Mouse (Mus musculus): ENCODE measurements around the gene Usp35.

Usp35 gene

GRCm38 (mm10) chr7:97331726-97332666 is at the start of gene Usp35, which contains the start of gene Kctd21:
Usp35 (minus strand) TSS chr7:97332020.
Kctd21 (plus strand) TSS chr7:97332327.
- in situ Hi-C loops (cut with MboI; ENCODE audit: low pct_unique_long_range_greater_than_20kb in 1 of 2, low sequenced_read_pairs in 2 of 2, unreplicated experiment in 1 of 2), result no loop called here

- in situ Hi-C loops (cut with MboI; ENCODE audit: low pct_unique_long_range_greater_than_20kb in 1 of 2, low sequenced_read_pairs in 2 of 2, unreplicated experiment in 1 of 2), result no loop called here
These were observed 48.8 kb upstream of the Usp35 start for GRCm38 (mm10) chr7:97380500-97381123.

GRCm38 (mm10) chr7:97379304-97379703 is 47.5 kb upstream of the Usp35 start:
- in situ Hi-C loops (cut with MboI; ENCODE audit: low pct_unique_long_range_greater_than_20kb in 1 of 2, low sequenced_read_pairs in 2 of 2, unreplicated experiment in 1 of 2), result no loop called here

GRCm38 (mm10) chr7:97375906-97376305 is 44.1 kb upstream of the Usp35 start:
- in situ Hi-C loops (cut with MboI; ENCODE audit: low pct_unique_long_range_greater_than_20kb in 1 of 2, low sequenced_read_pairs in 2 of 2, unreplicated experiment in 1 of 2), result no loop called here

- in situ Hi-C loops (cut with MboI; ENCODE audit: low pct_unique_long_range_greater_than_20kb in 1 of 2, low sequenced_read_pairs in 2 of 2, unreplicated experiment in 1 of 2), result no loop called here
These were observed 43.3 kb upstream of the Usp35 start for GRCm38 (mm10) chr7:97375101-97375500.

GRCm38 (mm10) chr7:97365887-97366286 is 34.1 kb upstream of the Usp35 start:
- in situ Hi-C loops (cut with MboI; ENCODE audit: low pct_unique_long_range_greater_than_20kb in 1 of 2, low sequenced_read_pairs in 2 of 2, unreplicated experiment in 1 of 2), result no loop called here

- in situ Hi-C loops (cut with MboI; ENCODE audit: low pct_unique_long_range_greater_than_20kb in 1 of 2, low sequenced_read_pairs in 2 of 2, unreplicated experiment in 1 of 2), result no loop called here
These were observed 29.6 kb upstream of the Usp35 start for GRCm38 (mm10) chr7:97361467-97361866.

- in situ Hi-C loops (cut with MboI; ENCODE audit: low pct_unique_long_range_greater_than_20kb in 1 of 2, low sequenced_read_pairs in 2 of 2, unreplicated experiment in 1 of 2), result no loop called here
These were observed 29.1 kb upstream of the Usp35 start for GRCm38 (mm10) chr7:97360955-97361354.

- in situ Hi-C loops (cut with MboI; ENCODE audit: low pct_unique_long_range_greater_than_20kb in 1 of 2, low sequenced_read_pairs in 2 of 2, unreplicated experiment in 1 of 2), result no loop called here
These were observed 28.3 kb upstream of the Usp35 start for GRCm38 (mm10) chr7:97360166-97360565.

GRCm38 (mm10) chr7:97358347-97358746 is 26.5 kb upstream of the Usp35 start:
- in situ Hi-C loops (cut with MboI; ENCODE audit: low pct_unique_long_range_greater_than_20kb in 1 of 2, low sequenced_read_pairs in 2 of 2, unreplicated experiment in 1 of 2), result no loop called here

- in situ Hi-C loops (cut with MboI; ENCODE audit: low pct_unique_long_range_greater_than_20kb in 1 of 2, low sequenced_read_pairs in 2 of 2, unreplicated experiment in 1 of 2), result no loop called here
These were observed 26.0 kb upstream of the Usp35 start for GRCm38 (mm10) chr7:97357840-97358239.

GRCm38 (mm10) chr7:97356875-97357276 is 25.1 kb upstream of the Usp35 start:
- in situ Hi-C loops (cut with MboI; ENCODE audit: low pct_unique_long_range_greater_than_20kb in 1 of 2, low sequenced_read_pairs in 2 of 2, unreplicated experiment in 1 of 2), result no loop called here

GRCm38 (mm10) chr7:97356253-97356652 is 24.4 kb upstream of the Usp35 start:
- in situ Hi-C loops (cut with MboI; ENCODE audit: low pct_unique_long_range_greater_than_20kb in 1 of 2, low sequenced_read_pairs in 2 of 2, unreplicated experiment in 1 of 2), result no loop called here

GRCm38 (mm10) chr7:97355068-97355841 is 23.4 kb upstream of the Usp35 start:
- in situ Hi-C loops (cut with MboI; ENCODE audit: low pct_unique_long_range_greater_than_20kb in 1 of 2, low sequenced_read_pairs in 2 of 2, unreplicated experiment in 1 of 2), result no loop called here

GRCm38 (mm10) chr7:97353356-97353755 is 21.5 kb upstream of the Usp35 start:
- in situ Hi-C loops (cut with MboI; ENCODE audit: low pct_unique_long_range_greater_than_20kb in 1 of 2, low sequenced_read_pairs in 2 of 2, unreplicated experiment in 1 of 2), result no loop called here

GRCm38 (mm10) chr7:97351792-97352513 is 20.1 kb upstream of the Usp35 start:
- in situ Hi-C loops (cut with MboI; ENCODE audit: low pct_unique_long_range_greater_than_20kb in 1 of 2, low sequenced_read_pairs in 2 of 2, unreplicated experiment in 1 of 2), result no loop called here

GRCm38 (mm10) chr7:97350891-97351290 is 19.1 kb upstream of the Usp35 start:
- in situ Hi-C loops (cut with MboI; ENCODE audit: low pct_unique_long_range_greater_than_20kb in 1 of 2, low sequenced_read_pairs in 2 of 2, unreplicated experiment in 1 of 2), result no loop called here

- in situ Hi-C loops (cut with MboI; ENCODE audit: low pct_unique_long_range_greater_than_20kb in 1 of 2, low sequenced_read_pairs in 2 of 2, unreplicated experiment in 1 of 2), result no loop called here
These were observed 17.6 kb upstream of the Usp35 start for GRCm38 (mm10) chr7:97349438-97349837.

Measured in mouse embryonic stem cell (cell line).